Comparison of ENCODE assay signal across 8 mouse cellular contexts in the genomic region with DNA sequence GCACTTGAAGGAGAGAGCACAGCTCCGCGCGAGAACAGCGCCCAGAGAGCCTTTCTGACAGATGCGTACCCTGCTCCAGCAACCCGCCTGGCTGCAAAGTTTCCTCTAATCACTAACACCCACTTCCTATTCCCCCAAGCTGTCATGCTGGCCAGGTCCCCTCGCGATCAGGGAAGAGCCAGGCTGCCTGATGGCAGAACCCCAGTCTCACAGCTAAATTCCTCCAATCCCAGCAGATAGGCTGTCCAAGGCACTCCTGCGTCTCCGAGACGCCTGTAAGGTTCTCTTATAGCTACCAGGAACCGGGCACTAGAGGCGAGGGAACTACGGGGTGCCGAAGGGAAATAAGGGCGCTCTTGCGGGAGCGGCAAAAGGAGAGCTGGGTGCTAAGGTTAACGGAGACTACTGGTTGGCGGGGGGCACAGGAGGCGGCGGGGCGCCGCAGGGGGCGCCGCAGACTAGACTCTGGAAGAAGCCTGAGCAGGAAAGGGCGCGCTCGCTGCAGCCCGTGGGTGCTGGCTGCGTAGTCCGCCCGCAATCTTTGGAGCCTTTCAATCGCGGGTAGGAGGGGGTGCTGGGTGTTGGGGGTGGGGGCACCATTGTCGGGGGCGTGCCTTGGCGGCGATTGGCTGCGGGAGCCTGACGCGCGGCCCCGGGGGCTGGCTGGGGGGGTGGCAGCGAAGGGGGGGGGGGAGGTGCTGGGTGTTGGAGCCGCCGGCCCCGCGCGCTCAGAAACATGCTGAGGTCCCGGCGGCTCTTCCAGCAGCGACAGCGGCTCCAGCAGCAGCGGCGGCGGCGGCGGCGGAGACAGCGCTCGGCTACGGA. TPM values are rescaled to one million over a fixed set of nuclear protein-coding genes. Genes with fewer than 3 reads are reported as not detected.
DNase-seq lines count a peak whose midpoint lies in the region; ATAC-seq and TF ChIP-seq lines count a peak whose summit lies in the region.

A gene (plus strand): TSS at position 813 of the 825 bp plus-strand sequence.

- H3K4me2 ChIP-seq in forebrain, embryonic 11.5 days (ENCODE audit: low read depth, low read length, severe bottlenecking), result peak within 1 kb of the TSS; percentile 81
- H3K4me2 ChIP-seq in heart, postnatal 0 days (ENCODE audit: low read depth, low read length), result peak within 1 kb of the TSS; percentile 88
- peak within 1 kb of the TSS; percentile 66 for H3K4me2 ChIP-seq in liver, postnatal 0 days (ENCODE audit: low read depth, low read length)
- H3K4me2 ChIP-seq in neural tube, embryonic 12.5 days (replicated peaks), result peak within 1 kb of the TSS; percentile 96

- H3K9me3 ChIP-seq in forebrain, embryonic 11.5 days (ENCODE audit: control insufficient read depth, low read length), result no peaks in the 10 kb centered on the region
- H3K9me3 ChIP-seq in heart, postnatal 0 days (replicated peaks; ENCODE audit: control insufficient read depth, low read length), result no peaks in the 10 kb centered on the region
- no peaks in the 10 kb centered on the region for H3K9me3 ChIP-seq in liver, postnatal 0 days (ENCODE audit: low read length)
- no peaks in the 10 kb centered on the region for H3K9me3 ChIP-seq in neural tube, embryonic 12.5 days

- 0 out of 2 replicates have a peak, but pooled peaks have one; percentile 39 for ATAC-seq in forebrain, embryonic 11.5 days (replicated peaks; ENCODE audit: low FRiP score)
- peak; percentile 78 for ATAC-seq in heart, postnatal 0 days (ENCODE audit: insufficient read depth, low read depth)
- peak; percentile 45 for ATAC-seq in liver, postnatal 0 days
- peak; percentile 51 for ATAC-seq in neural tube, embryonic 12.5 days (ENCODE audit: low FRiP score, low read depth)

- under 1% methylated on average over 44 of the region's 63 CpGs for WGBS in forebrain, embryonic 11.5 days
- 1% methylated on average over 49 of the region's 63 CpGs for WGBS in heart, postnatal 0 days
- 1% methylated on average over 40 of the region's 63 CpGs for WGBS in liver, postnatal 0 days (ENCODE audit: insufficient replicate concordance)
- WGBS in neural tube, embryonic 12.5 days, result under 1% methylated on average over 37 of the region's 63 CpGs

- peak within 1 kb of the TSS; percentile 37 for H3K9ac ChIP-seq in forebrain, embryonic 11.5 days (ENCODE audit: low read length)
- H3K9ac ChIP-seq in heart, postnatal 0 days (replicated peaks; ENCODE audit: low read depth, low read length), result peak within 1 kb of the TSS; percentile 93
- H3K9ac ChIP-seq in liver, postnatal 0 days (replicated peaks), result peak within 1 kb of the TSS; percentile 41
- H3K9ac ChIP-seq in neural tube, embryonic 12.5 days, result peak within 1 kb of the TSS; percentile 51

- H3K36me3 ChIP-seq in forebrain, embryonic 11.5 days (ENCODE audit: control insufficient read depth, insufficient read depth, low read length), result no peaks in the 10 kb centered on the region
- no peaks in the 10 kb centered on the region for H3K36me3 ChIP-seq in heart, postnatal 0 days (replicated peaks; ENCODE audit: control insufficient read depth, insufficient read depth, low read length)
- no peaks in the 10 kb centered on the region for H3K36me3 ChIP-seq in liver, postnatal 0 days (replicated peaks; ENCODE audit: insufficient read depth, low read length)
- H3K36me3 ChIP-seq in neural tube, embryonic 12.5 days, result no peaks in the 10 kb centered on the region

- peak; percentile 34 to 43 for DNase-seq in B cell, adult 2 months
- peak; percentile 38 for DNase-seq in adrenal gland, adult 8-10 months
- DNase-seq in forebrain, embryonic 11.5 days (ENCODE audit: low spot score), result no peak
- DNase-seq in heart, postnatal 0 days (ENCODE audit: low spot score), result peak; percentile 80
- DNase-seq in layer of hippocampus, adult 18-20 months (ENCODE audit: low spot score in 2 of 2), result peak; percentile 76 to 83
- peak; percentile 57 for DNase-seq in liver, postnatal 0 days
- DNase-seq in thymus, postnatal 36 days, result peak; percentile 41

- H3K27me3 ChIP-seq in forebrain, embryonic 11.5 days (ENCODE audit: control insufficient read depth, insufficient read depth, low read length), result peaks cover 63% of the 10 kb centered on the region
- H3K27me3 ChIP-seq in heart, postnatal 0 days (ENCODE audit: control insufficient read depth, insufficient read depth, low read length), result peaks cover 19% of the 10 kb centered on the region; the same call in 1 of the 2 replicates
- peaks cover 73% of the 10 kb centered on the region for H3K27me3 ChIP-seq in liver, postnatal 0 days (ENCODE audit: insufficient read depth, low read length)
- H3K27me3 ChIP-seq in neural tube, embryonic 12.5 days (replicated peaks), result peaks cover 69% of the 10 kb centered on the region

- no peak; the same call in 1 of the 2 replicates for TF ChIP-seq CTCF in heart, postnatal 0 days (IDR thresholded peaks at IDR 0.05; ENCODE audit: low read depth)
- TF ChIP-seq CTCF in liver, postnatal 0 days (IDR thresholded peaks at IDR 0.05; ENCODE audit: low read depth), result no peak

- TF ChIP-seq EP300 in heart, postnatal 0 days (IDR thresholded peaks at IDR 0.05; ENCODE audit: low read depth), result 0 out of 2 replicates have a peak, but pooled peaks have one; percentile 26
- TF ChIP-seq EP300 in liver, postnatal 0 days (IDR thresholded peaks at IDR 0.05; ENCODE audit: low read depth), result no peak

- H3K4me3 ChIP-seq in forebrain, embryonic 11.5 days (ENCODE audit: low read depth, low read length), result peak within 1 kb of the TSS; percentile 44
- H3K4me3 ChIP-seq in heart, postnatal 0 days (ENCODE audit: low read depth, low read length), result peak within 1 kb of the TSS; percentile 86
- peak within 1 kb of the TSS; percentile 49 for H3K4me3 ChIP-seq in liver, postnatal 0 days (ENCODE audit: low read depth, low read length)
- H3K4me3 ChIP-seq in neural tube, embryonic 12.5 days, result peak within 1 kb of the TSS; percentile 55

- no peak within 1 kb of the TSS for H3K27ac ChIP-seq in forebrain, embryonic 11.5 days (ENCODE audit: low read depth, low read length)
- peak within 1 kb of the TSS; percentile 95 for H3K27ac ChIP-seq in heart, postnatal 0 days (ENCODE audit: low read depth)
- no peak within 1 kb of the TSS for H3K27ac ChIP-seq in liver, postnatal 0 days (ENCODE audit: low read depth)
- H3K27ac ChIP-seq in neural tube, embryonic 12.5 days, result no peak within 1 kb of the TSS

- peaks cover 23% of the 10 kb centered on the region for H3K4me1 ChIP-seq in forebrain, embryonic 11.5 days (replicated peaks; ENCODE audit: control insufficient read depth, insufficient read depth, low read length)
- H3K4me1 ChIP-seq in heart, postnatal 0 days (ENCODE audit: control insufficient read depth, insufficient read depth), result peaks cover 3% of the 10 kb centered on the region; the same call in 1 of the 2 replicates
- peaks cover 12% of the 10 kb centered on the region for H3K4me1 ChIP-seq in liver, postnatal 0 days (ENCODE audit: insufficient read depth)
- H3K4me1 ChIP-seq in neural tube, embryonic 12.5 days, result peaks cover 33% of the 10 kb centered on the region

RNA-seq across cellular contexts. Expression of the gene that starts here (rescaled TPM):
- total RNA-seq in adrenal gland, adult 8-10 months (2022), result 1 to 10 TPM; 1.5 to 3.1 (median 2.4) TPM
- polyA plus RNA-seq in forebrain, embryonic 11.5 days (2014; fragmentation: Nextera tagmentation; extraction: Ambion mirVana), result 0.17 and 0.23 TPM in 2 replicates
- total RNA-seq in heart, postnatal 0 days (2014; rRNA removed; ENCODE audit: low replicate concordance), result 30.2 and 31.3 TPM in 2 replicates
- 10.9 and 11.7 TPM in 2 replicates for polyA plus RNA-seq in heart, postnatal 0 days (2015; fragmentation: Nextera tagmentation; extraction: Ambion mirVana)
- total RNA-seq in layer of hippocampus, adult 18-20 months (2021), result 10 to 100 TPM; 20.5 to 23.9 TPM
- 0.47 and 0.63 TPM in 2 replicates for polyA plus RNA-seq in liver, postnatal 0 days (2015; fragmentation: Nextera tagmentation; extraction: Ambion mirVana)
- polyA plus RNA-seq in neural tube, embryonic 12.5 days (2016; fragmentation: Nextera tagmentation; extraction: Ambion mirVana), result 0.30 and 0.54 TPM in 2 replicates

Comparison
In these comparisons a context has a peak if more than half of its experiments do, and no peak if none do; other contexts are left out.
1. Peak in ATAC-seq, H3K4me3 ChIP-seq, H3K9ac ChIP-seq and H3K4me2 ChIP-seq in forebrain, embryonic 11.5 days; RNA of the gene not detected or under 1 TPM.
2. Peak in DNase-seq, ATAC-seq, H3K4me3 ChIP-seq, H3K9ac ChIP-seq and H3K4me2 ChIP-seq in liver, postnatal 0 days; RNA of the gene not detected or under 1 TPM.
3. Peak in ATAC-seq, H3K4me3 ChIP-seq, H3K9ac ChIP-seq and H3K4me2 ChIP-seq in neural tube, embryonic 12.5 days; RNA of the gene not detected or under 1 TPM.
4. H3K9ac ChIP-seq: peak in every context shown above with its lines; median percentile 93 in heart, postnatal 0 days; 51 in neural tube, embryonic 12.5 days; 41 in liver, postnatal 0 days; 37 in forebrain, embryonic 11.5 days.